Mouse (Mus musculus) B cell, adult 2 months (primary cell): Measurements from ENCODE around the gene Tbc1d14.

ENCODE experiments used
- DNase-seq, 2 experiments: peaks; one replicate each; pipeline ENCODE4 v3.0.0; 2022

Tbc1d14 gene

DNA sequence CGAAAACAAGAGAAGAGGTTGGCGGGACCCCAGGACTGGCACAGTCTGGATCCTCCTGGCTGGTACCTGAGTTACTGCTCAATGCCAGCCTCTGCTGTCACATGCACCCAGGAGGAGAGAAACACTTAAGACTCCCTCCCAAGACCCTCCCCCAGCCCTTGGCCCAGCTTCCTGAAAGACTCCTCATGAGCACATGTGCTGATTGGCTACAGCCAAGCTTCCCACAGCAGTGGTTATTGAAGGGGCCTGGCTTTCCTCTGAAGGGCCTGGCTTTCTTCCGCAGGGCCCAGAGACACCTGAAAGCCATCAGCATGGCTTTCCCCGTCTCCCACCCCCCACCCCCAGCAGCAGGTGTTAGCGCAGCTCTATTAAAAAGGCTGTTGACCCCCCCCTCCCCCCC, at the start of gene Tbc1d14:
Gene Tbc1d14 (minus strand): TSS at position 101 of the 400 bp plus-strand sequence.
- DNase-seq: no peak

DNA sequence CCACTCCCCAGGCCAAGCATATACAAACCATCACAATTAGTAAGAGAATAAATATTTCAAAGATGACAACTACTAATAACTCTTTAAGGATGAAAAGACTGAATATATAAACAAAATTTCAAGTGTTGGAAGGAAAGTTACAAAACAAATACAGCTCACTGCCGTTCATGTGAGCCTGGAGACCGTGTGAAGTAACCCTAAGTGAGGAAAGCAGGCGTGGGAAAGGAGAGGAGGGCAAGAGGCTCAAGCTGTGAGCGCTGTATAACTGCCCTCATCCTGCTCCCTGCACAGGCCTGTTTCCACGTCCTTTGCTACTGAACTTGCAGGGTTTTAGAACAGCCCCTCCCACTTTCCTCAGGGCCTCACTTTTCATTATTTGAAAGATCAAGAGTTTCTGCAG, 32.5 kb upstream of the Tbc1d14 start:
- DNase-seq: no peak

DNA sequence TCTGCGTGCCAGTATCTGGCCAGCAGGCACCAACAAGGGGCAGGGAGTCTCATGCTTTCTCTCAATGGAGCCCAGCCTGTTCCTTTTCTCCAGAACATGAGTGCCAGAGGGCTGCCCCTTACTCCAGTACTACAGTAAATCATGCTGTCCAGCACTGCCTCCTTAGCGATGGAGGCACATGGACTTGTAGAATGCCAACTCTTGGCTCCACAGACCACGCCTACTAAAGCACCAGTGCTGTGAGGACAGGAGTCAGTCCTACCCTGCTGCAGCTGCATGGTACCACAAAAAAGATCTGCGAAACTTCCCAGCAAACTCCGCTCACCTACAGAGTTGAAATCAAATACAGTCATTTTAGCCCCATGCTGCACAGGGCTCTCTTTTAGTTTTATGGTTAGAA, 30.6 kb upstream of the Tbc1d14 start:
- DNase-seq: no peak

DNA sequence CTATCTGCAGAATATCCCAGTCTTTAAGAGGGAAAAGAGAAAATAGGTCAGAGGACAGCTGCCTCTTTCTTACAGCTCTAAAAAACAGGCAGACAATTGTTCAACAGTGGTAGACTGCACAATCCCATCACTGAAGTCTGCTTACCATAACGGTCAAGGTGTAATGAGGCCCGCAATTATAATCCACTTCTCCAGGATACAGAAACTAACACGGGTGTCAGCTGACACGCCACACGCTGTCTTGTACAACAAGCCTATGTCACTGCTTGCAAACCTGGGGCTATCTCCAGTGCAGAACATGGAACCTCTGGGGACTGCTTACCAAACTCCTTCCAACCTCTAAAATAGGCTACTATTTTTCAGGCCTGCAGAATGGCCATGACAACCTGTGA, 28.0 kb upstream of the Tbc1d14 start:
- DNase-seq: no peak

DNA sequence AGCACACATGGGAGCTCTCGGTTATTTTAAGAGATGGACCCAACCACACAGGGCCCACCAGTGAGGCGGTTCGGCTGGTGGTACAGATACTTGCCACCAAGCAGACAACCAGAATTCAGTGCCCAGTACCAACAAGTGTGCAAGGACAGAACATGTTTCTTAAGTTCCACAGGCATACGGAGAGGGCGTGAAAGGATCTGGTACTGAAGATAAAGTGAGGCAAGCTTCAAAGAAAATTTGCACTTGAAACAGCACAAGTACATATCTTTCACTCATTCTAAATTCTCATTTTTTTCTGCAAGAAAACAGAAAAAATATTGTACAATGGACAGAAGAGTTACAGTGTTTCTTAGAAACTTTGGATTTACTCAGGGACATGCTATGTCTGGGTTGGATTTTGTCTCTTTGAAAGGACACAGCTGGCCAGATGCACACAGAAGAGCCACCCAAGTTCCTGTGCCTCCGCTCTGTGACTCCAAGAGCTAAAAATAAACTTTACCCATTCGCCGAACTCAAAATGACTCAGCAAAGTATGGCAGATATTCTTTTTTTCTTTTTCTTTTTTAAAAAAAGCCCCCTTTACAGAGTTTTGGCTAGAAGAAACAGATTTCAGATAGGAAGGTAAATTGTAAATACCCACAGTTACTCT, 27.5 kb upstream of the Tbc1d14 start:
- DNase-seq: no peak

DNA sequence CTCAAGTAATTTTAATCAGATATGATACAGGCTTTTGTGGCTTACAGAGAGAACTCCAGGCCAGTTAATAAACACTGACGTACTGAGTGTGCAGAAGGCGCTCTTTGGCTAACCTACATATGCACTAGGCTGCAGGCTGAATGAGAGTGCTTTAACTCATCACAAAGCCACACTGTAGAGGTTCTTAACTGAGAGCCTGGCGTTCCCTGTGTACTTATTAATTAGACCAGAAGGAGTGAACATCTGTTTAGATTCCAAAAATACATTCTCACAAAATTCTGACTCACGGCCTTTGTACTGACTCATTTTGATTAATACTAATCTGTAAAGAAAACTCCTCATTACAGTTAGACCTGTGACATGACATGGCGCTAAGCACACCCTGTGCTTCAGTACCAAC, 25.8 kb upstream of the Tbc1d14 start:
- no peak for DNase-seq

DNA sequence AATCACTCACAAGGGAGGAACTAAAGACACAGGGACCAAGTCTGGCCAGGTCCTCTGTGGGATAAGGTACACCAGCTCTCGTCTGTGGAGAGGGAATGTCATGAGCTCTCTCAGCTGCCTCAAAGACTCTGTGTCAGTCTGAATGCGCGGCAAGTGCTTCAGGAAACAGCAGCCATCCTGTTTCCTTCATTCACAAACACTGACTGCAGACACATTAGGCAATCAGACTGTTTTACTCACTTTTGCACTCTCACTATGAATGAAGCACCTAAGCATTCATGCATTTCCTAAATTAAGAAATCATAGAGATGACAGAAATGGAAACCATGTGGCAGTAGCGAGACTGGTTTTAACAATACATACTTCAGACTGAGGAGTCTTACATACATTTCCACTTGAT, 25.3 kb upstream of the Tbc1d14 start:
- DNase-seq: no peak

DNA sequence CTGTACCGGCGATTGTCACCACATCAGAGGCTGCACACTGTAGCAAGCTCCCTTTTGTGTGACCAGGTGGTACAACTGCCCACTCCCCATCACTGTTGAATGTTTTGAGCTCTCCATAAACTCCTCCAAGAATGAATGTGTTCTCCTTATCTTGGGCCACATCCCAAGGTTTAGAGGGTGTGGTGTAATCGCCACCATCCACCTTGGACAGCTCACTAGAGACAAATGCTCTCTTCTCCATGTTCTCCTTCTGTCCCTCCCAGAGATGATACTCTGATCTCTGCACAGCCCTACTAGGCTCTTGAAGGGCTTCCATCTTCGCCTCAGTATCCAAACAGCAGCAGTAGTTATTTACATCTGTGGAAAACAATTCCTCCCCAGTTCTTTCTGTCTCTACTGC, 21.0 kb upstream of the Tbc1d14 start:
- no peak for DNase-seq

DNA sequence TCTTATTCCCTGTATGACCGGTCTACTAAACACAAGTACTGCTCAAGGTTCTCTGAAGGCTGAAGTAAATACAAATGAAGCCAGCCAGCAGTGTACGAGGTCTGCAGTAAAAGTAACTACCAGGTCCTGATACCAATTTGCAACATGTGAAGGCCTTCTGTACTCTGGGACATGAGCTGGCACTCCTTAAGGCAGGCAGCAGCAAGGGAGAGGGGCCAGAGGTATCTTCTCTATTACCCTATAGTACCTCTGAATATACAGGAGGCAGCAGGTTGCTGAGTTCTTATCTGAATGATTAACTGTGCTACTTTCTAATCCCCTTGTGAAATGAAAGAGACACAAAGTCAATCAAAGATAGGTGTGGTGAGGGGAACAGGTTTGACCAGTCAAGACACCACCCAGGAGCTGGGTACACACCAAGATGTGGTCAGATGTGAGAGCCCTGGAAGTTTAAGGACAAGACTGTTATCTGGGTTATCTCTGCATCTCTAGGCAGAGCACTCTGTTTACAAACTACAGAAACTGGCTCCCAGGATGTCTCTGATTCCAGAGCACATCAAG, 15.9 kb upstream of the Tbc1d14 start:
- DNase-seq: no peak

DNA sequence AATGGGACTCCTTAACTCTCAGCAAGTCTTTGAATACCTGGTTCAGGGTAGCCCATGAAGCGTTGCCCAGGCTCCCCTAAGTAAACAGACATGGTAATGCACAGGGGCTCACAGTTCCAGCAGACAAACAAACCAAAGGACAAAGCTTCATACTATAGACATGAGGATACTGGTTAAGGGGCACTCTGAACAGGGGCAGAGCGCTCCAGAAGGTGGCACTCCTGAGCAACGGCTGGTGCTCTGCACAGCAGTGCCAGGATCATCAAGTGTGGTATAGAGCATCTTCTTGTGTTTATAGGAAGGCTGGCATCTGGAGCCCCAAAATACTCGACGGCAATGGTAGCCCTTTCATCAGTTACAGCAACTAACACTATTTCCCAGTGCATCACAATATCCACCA, 10.0 kb upstream of the Tbc1d14 start:
- peak; percentile 59 to 60 for DNase-seq

DNA sequence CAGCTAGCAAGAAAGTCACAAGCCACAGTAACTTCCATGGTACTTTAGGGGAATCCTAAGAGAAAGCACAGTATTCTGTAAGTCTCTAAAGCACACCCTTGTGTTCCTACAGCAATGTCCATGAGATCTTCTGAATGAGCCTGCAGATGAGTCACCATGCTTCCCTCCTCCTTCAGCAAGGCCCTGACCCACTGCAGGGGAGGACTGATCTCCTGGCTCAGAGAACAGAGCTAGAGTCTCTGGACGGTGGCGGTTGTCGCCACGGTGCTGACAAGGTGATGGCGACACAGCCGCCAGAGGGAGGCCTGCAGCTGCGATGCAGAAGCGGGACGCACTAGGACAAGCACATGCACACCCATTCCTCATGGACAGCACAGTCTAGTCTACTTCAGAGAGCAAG, 9.0 kb upstream of the Tbc1d14 start:
- no peak for DNase-seq

DNA sequence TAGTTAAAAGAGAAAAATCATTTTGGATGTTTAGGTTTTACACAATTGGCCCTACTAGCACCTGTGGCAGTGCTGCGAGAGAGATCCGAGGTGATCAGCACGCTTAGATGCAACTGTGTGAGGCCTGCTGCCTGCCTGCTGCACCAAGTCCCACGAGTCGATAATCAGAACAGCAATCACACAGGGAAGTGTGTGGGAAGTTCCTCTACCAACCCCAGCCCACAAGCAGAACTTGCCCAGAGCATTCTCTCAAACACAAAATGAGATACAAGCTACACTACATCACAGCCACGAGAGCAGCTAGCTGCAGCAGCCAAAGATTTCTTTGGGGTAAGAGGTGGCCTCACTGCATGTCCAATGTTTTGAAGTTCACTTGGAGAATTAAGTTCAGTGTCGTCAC, 8.4 kb upstream of the Tbc1d14 start:
- no peak for DNase-seq

DNA sequence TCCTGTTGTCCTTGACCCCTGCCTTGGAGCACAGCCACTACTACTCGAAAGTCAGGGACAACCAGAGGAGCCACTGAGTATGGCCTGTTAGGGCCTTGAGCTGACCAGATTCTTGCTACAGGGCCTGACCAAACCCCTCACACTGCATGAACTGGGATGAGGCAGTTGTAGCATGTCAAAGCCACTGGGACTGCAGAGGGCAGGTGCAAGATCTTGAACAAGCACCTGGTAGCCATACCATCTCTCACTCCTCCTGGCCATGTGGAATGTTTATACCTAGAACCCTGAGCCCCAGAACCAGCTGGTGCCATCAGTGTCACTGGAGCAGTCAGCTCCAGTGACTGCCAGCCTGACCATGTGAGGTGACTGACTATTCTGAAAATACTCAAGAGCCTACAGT, 5.8 kb upstream of the Tbc1d14 start:
- DNase-seq: no peak

DNA sequence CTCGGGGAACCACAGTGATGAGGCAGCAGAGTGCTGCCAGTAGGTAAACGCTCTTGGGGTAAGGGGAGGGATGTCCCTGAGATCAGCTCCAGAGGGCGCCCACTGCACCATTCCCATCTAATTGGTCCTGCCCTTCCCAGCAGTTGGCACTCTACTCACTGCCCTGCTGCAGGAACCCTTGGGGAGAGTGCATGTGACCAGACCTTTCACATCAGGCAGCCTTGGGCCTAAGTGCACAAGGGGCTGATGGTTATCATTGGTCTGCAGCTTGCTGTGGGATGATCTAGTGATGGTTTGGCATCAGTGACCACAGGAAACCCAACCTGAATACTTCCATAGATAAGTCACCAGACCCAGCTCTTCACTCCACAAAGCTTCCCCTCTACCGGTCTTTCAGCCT, 4.6 kb upstream of the Tbc1d14 start:
- no peak for DNase-seq

DNA sequence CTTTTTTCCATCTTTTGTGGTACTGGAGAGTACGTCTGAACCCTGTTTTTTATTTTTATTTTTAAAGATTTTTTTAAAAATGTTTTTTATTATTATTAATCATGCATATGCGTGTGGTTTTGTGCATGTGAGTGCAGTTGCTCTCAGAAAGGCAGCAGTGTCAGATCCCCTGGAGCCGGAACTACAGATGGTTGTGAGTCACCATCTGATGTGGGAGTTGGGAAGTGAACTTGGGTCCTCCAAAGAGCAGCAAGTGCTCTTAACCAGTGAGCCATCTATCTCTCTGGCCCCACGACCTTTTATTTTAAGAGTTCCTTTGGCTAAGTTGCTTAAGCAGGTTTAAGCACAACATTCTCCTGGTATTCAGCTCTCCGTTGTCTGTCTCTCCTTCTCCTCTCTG, 3.1 kb upstream of the Tbc1d14 start:
- no peak for DNase-seq

DNA sequence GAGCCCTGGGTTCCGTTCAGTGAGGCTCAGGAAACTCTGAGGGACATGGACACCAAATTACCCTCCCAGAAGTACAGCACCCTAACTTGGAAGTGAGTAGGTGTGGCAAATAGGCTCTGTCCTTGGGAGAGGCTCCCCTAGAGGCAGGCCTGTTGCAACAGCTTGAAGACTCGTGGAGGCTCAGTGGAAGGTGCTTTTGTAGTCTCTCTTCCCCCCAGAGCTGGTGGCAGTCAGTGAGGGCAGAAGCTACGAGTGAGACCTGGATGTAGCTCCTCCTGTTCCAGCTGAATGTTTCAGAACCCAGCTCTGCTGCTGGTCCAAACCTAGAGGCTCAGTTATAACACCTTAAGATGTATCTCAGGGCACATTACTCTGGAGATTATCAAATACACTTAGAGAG, 2.0 kb upstream of the Tbc1d14 start:
- no peak for DNase-seq

DNA sequence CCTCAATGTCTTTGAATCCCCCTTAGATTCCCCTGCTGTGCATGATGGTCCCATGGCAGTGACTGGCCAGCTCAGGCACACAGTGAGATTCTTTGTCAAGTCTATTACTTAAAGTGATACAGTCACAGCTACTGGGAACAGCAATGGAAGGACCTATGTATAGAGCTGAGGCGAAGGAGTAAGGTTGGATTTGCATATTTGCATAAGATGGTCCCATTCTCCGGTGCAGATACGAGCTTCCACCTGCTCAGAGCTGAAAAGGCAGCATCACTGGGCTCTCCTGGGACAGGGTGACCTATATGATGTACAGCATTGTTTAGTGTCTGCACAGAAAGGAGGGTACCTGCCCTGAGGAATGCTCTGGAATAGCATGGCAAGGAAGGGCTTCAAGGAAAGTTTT, 1.3 kb upstream of the Tbc1d14 start:
- DNase-seq: no peak

DNA sequence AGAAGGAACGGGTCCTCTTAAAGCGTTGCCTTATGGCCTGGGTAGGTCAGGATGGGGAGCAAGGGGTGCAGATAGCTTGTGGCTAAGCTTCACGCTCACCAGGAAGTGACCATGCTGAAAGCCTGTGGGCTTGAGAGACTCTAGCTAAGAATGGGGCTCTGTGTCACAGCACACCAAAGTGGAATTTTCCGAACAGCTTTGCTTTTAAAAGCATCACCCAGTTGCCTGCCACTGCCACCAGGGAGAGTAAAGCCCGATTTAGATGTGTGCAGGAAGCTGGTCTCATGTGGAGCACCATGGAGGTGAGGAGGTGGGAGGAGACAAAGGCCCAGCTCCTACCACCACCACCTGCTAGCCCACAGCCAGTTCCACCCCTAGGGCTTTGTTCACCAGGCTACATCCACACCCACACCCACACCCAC, 2.6 kb downstream of the Tbc1d14 start:
- no peak for DNase-seq

DNA sequence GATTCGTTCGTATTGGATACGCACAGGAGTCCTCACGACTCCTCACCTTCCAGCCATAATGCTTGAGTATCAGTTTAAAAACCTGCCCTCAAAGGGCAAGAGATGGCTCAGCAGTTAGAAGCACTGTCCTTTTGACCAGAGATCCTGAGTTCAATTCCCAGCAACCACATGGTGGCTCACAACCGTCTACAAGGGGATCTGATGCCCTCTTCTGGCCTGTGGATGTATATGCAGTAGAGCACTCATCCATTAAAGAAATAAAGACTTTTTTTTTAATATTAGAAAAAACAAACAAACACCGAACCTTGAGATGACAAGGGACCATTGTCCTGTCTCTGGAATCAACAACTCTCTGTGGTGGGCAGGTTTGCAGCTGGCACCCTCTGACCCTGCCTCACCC, 8.8 kb downstream of the Tbc1d14 start:
- peak; percentile 61 to 64 for DNase-seq

DNA sequence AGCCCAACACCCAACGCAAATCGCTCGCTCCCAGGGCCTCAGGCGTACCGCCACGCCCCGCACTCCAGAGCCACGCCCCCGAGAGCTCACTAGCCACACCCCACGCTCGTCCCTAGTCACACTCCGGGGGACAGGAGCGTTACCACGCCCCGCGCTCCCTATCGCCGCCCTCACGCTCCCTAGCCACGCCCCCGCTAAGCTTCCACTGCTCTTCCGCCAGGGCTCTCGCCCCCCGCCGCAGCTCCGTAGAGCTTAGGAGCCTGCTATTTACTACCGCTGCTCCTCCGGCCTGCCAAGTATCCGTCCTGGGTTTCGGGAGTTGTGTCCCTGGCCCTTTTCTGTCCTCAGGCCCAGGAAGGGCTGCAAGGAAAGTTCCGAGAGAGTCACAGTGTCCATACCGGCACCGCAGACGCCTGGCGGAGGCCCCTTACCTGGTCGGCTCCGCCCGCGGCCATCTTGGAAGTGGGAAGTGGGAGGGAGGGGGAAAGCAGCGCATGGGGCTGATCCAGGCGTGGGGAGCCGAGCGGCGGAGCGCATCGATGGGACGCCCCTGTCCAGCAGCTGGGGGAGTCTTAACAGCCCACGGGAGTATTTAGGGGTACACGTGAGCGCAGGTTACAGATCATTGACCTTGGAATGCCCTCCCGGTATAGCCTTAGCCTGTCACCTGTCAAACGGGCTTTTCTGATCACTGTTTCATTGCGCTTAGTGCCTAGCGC, 11.0 kb downstream of the Tbc1d14 start:
- peak; percentile 99 for DNase-seq

DNA sequence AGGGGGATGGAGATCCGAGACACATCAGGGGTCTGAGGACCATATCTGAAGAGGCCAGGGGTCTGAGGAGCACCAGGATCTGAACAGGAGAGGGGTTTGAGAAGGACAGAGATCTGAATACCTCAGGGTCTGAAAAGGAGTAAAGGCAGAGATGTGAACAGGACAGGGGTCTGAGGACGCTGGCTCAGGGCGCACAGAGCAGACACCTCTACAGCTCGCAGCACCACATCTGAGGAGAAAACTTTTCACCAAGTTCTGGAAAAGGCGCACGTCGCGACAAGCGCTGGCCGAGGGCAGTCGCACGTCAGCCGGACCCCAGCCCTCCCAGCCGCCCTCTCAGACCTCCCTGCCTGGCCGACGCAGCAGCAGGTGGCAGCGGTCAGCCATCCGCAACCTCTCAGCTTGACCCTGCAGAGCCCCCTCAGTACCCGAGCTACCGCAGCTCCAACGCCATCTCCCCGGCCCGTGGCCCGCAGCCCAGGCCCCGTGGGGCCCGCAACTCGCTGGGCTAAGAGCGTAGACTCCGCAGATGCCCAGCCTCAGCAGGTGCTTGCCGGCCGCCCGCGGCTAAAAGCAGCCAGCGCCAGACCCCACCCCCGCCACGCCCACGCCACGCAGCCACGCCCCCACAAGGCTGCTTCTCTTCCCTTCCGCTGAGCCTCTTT, 11.7 kb downstream of the Tbc1d14 start:
- no peak for DNase-seq

DNA sequence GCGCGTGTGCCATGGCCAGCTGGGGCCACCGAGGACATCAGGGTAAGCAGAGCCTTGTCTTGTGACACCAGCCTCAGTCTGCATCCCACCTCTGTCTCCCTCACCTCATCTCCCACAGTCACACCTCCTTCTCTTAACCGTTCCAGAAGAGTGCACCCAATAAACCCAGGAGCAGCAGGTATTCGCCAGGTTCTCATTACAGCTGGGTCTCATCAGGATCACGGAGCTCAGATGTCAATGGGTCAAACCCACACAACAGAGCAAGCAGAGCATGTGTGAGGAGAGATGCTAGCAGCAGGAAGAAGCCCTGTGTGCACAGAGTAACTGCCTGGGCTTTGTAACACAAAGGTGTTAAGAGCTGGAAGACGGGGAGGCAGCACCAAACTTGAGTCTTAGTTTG, 13.1 kb downstream of the Tbc1d14 start:
- DNase-seq: no peak

DNA sequence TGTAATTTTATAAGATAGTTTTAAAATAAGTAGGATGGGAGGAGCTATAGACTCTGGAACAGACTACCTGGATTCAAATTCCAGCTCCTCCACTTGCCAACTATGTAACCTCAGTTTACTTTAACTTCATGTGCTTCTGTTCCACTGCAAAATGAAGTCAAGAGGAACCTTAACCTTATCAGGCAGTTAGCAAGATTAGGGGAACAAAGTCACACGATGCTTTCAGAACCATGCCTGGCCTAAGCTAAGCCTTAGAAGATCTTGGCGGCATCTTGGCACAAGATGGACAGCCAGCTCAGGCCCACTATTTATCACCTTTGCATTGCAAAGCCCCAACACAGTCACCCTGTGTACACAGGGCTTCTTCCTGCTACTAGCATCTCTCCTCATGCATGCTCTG, 14.1 kb downstream of the Tbc1d14 start:
- DNase-seq: no peak

DNA sequence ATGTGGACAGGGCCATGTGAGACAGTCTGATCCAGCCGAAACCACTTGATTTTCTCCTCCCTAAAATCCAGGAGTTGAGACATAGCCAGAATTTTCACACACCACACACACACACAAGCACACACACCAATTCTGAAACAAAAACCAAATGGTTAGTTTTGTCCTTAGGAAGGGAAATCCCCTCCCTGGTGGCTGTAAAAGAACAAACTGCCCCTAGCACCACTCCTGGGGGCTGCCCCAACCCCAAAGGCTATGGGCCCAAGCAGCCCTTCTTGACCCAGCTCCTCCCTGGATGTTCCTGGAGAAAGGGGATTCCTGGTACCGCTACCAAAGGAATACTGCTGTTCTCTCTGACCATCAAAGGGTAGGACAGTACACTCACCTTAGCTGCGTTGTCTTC, 16.6 kb downstream of the Tbc1d14 start:
- no peak for DNase-seq
